Mouse (Mus musculus) heart, embryonic 12.5 days (tissue): ENCODE results near the gene Tmem185b. TPM values are rescaled to one million over a fixed set of nuclear protein-coding genes. Genes with fewer than 3 reads are reported as not detected.

Experiments
- ATAC-seq: fragments of 200-750 bp; cut with Nextera tagmentation; 2 replicates; pipeline ENCODE4 v1.8.0; 2017; ENCODE audit warnings: moderate TSS enrichment, moderate library complexity; ENCODE audit not compliant: insufficient number of reproducible peaks, low FRiP score
- H3K27ac ChIP-seq: fragments of 300-500 bp; sonication (generic); 2 replicates; pipeline ENCODE4 v1.5.1; 2016; ENCODE audit warnings: mild to moderate bottlenecking, moderate library complexity; ENCODE audit not compliant: poor library complexity, severe bottlenecking
- H3K27me3 ChIP-seq: fragments of 300-500 bp; sonication (generic); replicated peaks from 2 replicates; pipeline ENCODE4 v1.6.1; 2016; ENCODE audit warnings: mild to moderate bottlenecking, moderate library complexity
- H3K36me3 ChIP-seq: fragments of 300-500 bp; sonication (generic); 2 replicates; pipeline ENCODE4 v1.6.1; 2016; ENCODE audit warnings: mild to moderate bottlenecking, moderate library complexity
- H3K4me1 ChIP-seq: fragments of 300-500 bp; sonication (generic); replicated peaks from 2 replicates; pipeline ENCODE4 v1.6.1; 2016; ENCODE audit warnings: mild to moderate bottlenecking
- H3K4me2 ChIP-seq: fragments of 300-500 bp; sonication (generic); 2 replicates; pipeline ENCODE4 v1.6.1; 2016; ENCODE audit warnings: mild to moderate bottlenecking, moderate library complexity
- H3K4me3 ChIP-seq: fragments of 300-500 bp; sonication (generic); 2 replicates; pipeline ENCODE4 v1.5.1; 2016; ENCODE audit warnings: mild to moderate bottlenecking
- H3K9ac ChIP-seq: fragments of 300-500 bp; sonication (generic); 2 replicates; pipeline ENCODE4 v1.6.1; 2016; ENCODE audit warnings: mild to moderate bottlenecking, moderate library complexity
- H3K9me3 ChIP-seq: fragments of 300-500 bp; sonication (generic); replicated peaks from 2 replicates; pipeline ENCODE4 v1.6.1; 2016; ENCODE audit warnings: mild to moderate bottlenecking, moderate library complexity
- WGBS: fragments of 180-500 bp; shearing (Covaris S2); methylation state at CpG from one replicate; pipeline ENCODE4 v1.1.7; 2016; 5-methylcytosine and 5-hydroxymethylcytosine counted together
- polyA plus RNA-seq: library from polyadenylated mRNA; unstranded; fragments of >200 nt; fragmentation: Nextera tagmentation; extraction: Ambion mirVana; gene quantifications from 2 replicates; pipeline ENCODE4 v1.2.1, GENCODE M21; 2016

Gene Tmem185b
- polyA plus RNA-seq, 1 experiment from 2014 or later: 23.2 TPM

- 97% methylated on average over 1 of the region's 1 CpGs for WGBS
- ATAC-seq: no peak
- H3K27ac ChIP-seq: no peak overlapping the region
- H3K4me3 ChIP-seq: no peak overlapping the region
- peaks cover 10% of the 10 kb centered on the region for H3K4me1 ChIP-seq
- no peak overlapping the region for H3K4me2 ChIP-seq
- H3K9ac ChIP-seq: no peak overlapping the region
- H3K27me3 ChIP-seq: no peaks in the 10 kb centered on the region
- no peaks in the 10 kb centered on the region for H3K9me3 ChIP-seq
- H3K36me3 ChIP-seq: peaks cover 57% of the 10 kb centered on the region
These were observed 25.7 kb downstream of the Tmem185b start for GRCm38 (mm10) chr1:119551651-119552050.

- Histone ChIP-seq H3K27me3 (no peaks in the 10 kb centered on the region), H3K4me3 (no peak overlapping the region)
These were observed 29.7 kb downstream of the Tmem185b start for GRCm38 (mm10) chr1:119555651-119556050.

GRCm38 (mm10) chr1:119557641-119558395, 31.9 kb downstream of the Tmem185b start:
- Histone ChIP-seq H3K27me3 (no peaks in the 10 kb centered on the region), H3K4me3 (no peak overlapping the region), H3K9me3 (no peaks in the 10 kb centered on the region), H3K27ac (no peak overlapping the region), H3K36me3 (peaks cover 50% of the 10 kb centered on the region), H3K4me1 (peaks cover 4% of the 10 kb centered on the region), H3K4me2 (no peak overlapping the region), H3K9ac (no peak overlapping the region)
- WGBS: 87% methylated on average over 4 of the region's 4 CpGs
- ATAC-seq: no peak

More at GRCm38 (mm10) chr1:119555651-119556050, 29.7 kb downstream of the Tmem185b start:
- Histone ChIP-seq H3K36me3 (peaks cover 54% of the 10 kb centered on the region), H3K9ac (no peak overlapping the region), H3K4me1 (peaks cover 4% of the 10 kb centered on the region), H3K4me2 (no peak overlapping the region), H3K9me3 (no peaks in the 10 kb centered on the region), H3K27ac (no peak overlapping the region)
- no peak for ATAC-seq
- 58% methylated on average over 5 of the region's 5 CpGs for whole genome bisulfite sequencing

- 91% methylated on average over 4 of the region's 4 CpGs for WGBS
- H3K36me3 ChIP-seq: peaks cover 40% of the 10 kb centered on the region
- no peak for ATAC-seq
These were observed 39.6 kb downstream of the Tmem185b start for GRCm38 (mm10) chr1:119565531-119565930.

GRCm38 (mm10) chr1:119570134-119570533, 44.2 kb downstream of the Tmem185b start:
- Histone ChIP-seq H3K27ac (no peak overlapping the region), H3K4me2 (no peak overlapping the region), H3K9me3 (no peaks in the 10 kb centered on the region), H3K4me1 (no peaks in the 10 kb centered on the region), H3K9ac (no peak overlapping the region), H3K4me3 (no peak overlapping the region), H3K36me3 (peaks cover 42% of the 10 kb centered on the region), H3K27me3 (no peaks in the 10 kb centered on the region)
- 44% methylated on average over 1 of the region's 1 CpGs for WGBS
- no peak for ATAC-seq

More at GRCm38 (mm10) chr1:119565531-119565930, 39.6 kb downstream of the Tmem185b start:
- no peak overlapping the region for H3K4me3 ChIP-seq
- no peaks in the 10 kb centered on the region for H3K4me1 ChIP-seq
- no peaks in the 10 kb centered on the region for H3K27me3 ChIP-seq
- no peak overlapping the region for H3K9ac ChIP-seq
- H3K27ac ChIP-seq: no peak overlapping the region
- H3K9me3 ChIP-seq: no peaks in the 10 kb centered on the region
- no peak overlapping the region for H3K4me2 ChIP-seq

Other genes starting within 250 kb of the Tmem185b start
- 0.26 and 0.49 TPM in 2 replicates for gene Inhbb, start 103.9 kb upstream of the Tmem185b start, polyA plus RNA-seq
- gene Ralb, start 21.4 kb upstream of the Tmem185b start, polyA plus RNA-seq: 184 and 194 TPM in 2 replicates
- gene Epb41l5, start 122.8 kb downstream of the Tmem185b start, polyA plus RNA-seq: 22.2 and 23.6 TPM in 2 replicates